Mouse (Mus musculus) midbrain, embryonic 16.5 days (tissue): ENCODE measurements around the gene Defb21. TPM values are rescaled to one million over a fixed set of nuclear protein-coding genes. Genes with fewer than 3 reads are reported as not detected.

Source experiments
- ATAC-seq: fragments of 200-750 bp; cut with Nextera tagmentation; 2 replicates; pipeline ENCODE4 v1.8.0; 2017; ENCODE audit warnings: moderate TSS enrichment
- H3K27ac ChIP-seq: fragments of 300-500 bp; sonication (generic); 2 replicates; pipeline ENCODE4 v1.5.1; 2014; ENCODE audit warnings: mild to moderate bottlenecking, low read length, mixed read lengths
- H3K27me3 ChIP-seq: fragments of 300-500 bp; sonication (generic); 2 replicates; pipeline ENCODE4 v1.6.1; 2014; ENCODE audit warnings: low read depth, low read length, mixed read lengths; ENCODE audit not compliant: control insufficient read depth, insufficient read depth
- H3K36me3 ChIP-seq: fragments of 300-500 bp; sonication (generic); 2 replicates; pipeline ENCODE4 v1.6.1; 2014; ENCODE audit warnings: mild to moderate bottlenecking, low read length, moderate library complexity, mixed read lengths; ENCODE audit not compliant: control insufficient read depth, insufficient read depth
- H3K4me1 ChIP-seq: fragments of 300-500 bp; sonication (generic); 2 replicates; pipeline ENCODE4 v1.6.1; 2014; ENCODE audit warnings: mild to moderate bottlenecking, low read length, mixed read lengths; ENCODE audit not compliant: control insufficient read depth, insufficient read depth
- H3K4me2 ChIP-seq: fragments of 300-500 bp; sonication (generic); 2 replicates; pipeline ENCODE4 v1.6.1; 2014; ENCODE audit warnings: mild to moderate bottlenecking, low read length, mixed read lengths
- H3K4me3 ChIP-seq: fragments of 300-500 bp; sonication (generic); 2 replicates; pipeline ENCODE4 v1.5.1; 2014; ENCODE audit warnings: low read depth, mild to moderate bottlenecking, low read length, moderate library complexity, mixed read lengths
- H3K9ac ChIP-seq: fragments of 300-500 bp; sonication (generic); 2 replicates; pipeline ENCODE4 v1.6.1; 2014; ENCODE audit warnings: low read depth, low read length, mixed read lengths
- H3K9me3 ChIP-seq: fragments of 300-500 bp; sonication (generic); replicated peaks from 2 replicates; pipeline ENCODE4 v1.6.1; 2014; ENCODE audit warnings: mild to moderate bottlenecking, low read length, mixed read lengths; ENCODE audit not compliant: control insufficient read depth, poor library complexity, severe bottlenecking
- WGBS: fragments of 180-500 bp; shearing (Covaris S2); extraction: QIAGEN DNeasy Blood & Tissue Kit; methylation state at CpG from one replicate; pipeline ENCODE4 v1.1.7; 2014; 5-methylcytosine and 5-hydroxymethylcytosine counted together
- polyA plus RNA-seq: library from polyadenylated mRNA; unstranded; fragments of >200 nt; fragmentation: Nextera tagmentation; extraction: Ambion mirVana; gene quantifications from 2 replicates; pipeline ENCODE4 v1.2.1, GENCODE M21; 2015

The Defb21 gene
- polyA plus RNA-seq, 1 experiment from 2014 or later = not detected

GRCm38 (mm10) chr2:152616470-152616869 is 43.9 kb downstream of the Defb21 start:
- Histone ChIP-seq H3K4me3 (no peak overlapping the region), H3K4me2 (no peak overlapping the region), H3K27ac (no peak overlapping the region), H3K36me3 (no peaks in the 10 kb centered on the region), H3K4me1 (no peaks in the 10 kb centered on the region), H3K9me3 (no peaks in the 10 kb centered on the region), H3K9ac (no peak overlapping the region), H3K27me3 (no peaks in the 10 kb centered on the region)
- WGBS = 80% methylated on average over 6 of the region's 6 CpGs
- ATAC-seq = no peak

GRCm38 (mm10) chr2:152617374-152617773 is 44.8 kb downstream of the Defb21 start:
- H3K27me3 ChIP-seq = no peaks in the 10 kb centered on the region
- H3K27ac ChIP-seq = no peak overlapping the region
- no peaks in the 10 kb centered on the region for H3K9me3 ChIP-seq
- H3K36me3 ChIP-seq = no peaks in the 10 kb centered on the region
- 61% methylated on average over 5 of the region's 5 CpGs for WGBS
- no peak for ATAC-seq
- H3K4me1 ChIP-seq = no peaks in the 10 kb centered on the region
- H3K4me2 ChIP-seq = no peak overlapping the region
- H3K9ac ChIP-seq = no peak overlapping the region
- H3K4me3 ChIP-seq = no peak overlapping the region

- H3K4me3 ChIP-seq = no peak overlapping the region
- peaks cover 3% of the 10 kb centered on the region; the same call in 1 of the 2 replicates for H3K4me1 ChIP-seq
- H3K27me3 ChIP-seq = no peaks in the 10 kb centered on the region
- no peak overlapping the region for H3K4me2 ChIP-seq
- H3K9ac ChIP-seq = no peak overlapping the region
- no peaks in the 10 kb centered on the region for H3K9me3 ChIP-seq
- H3K36me3 ChIP-seq = no peaks in the 10 kb centered on the region
- H3K27ac ChIP-seq = no peak overlapping the region
- ATAC-seq = no peak
- WGBS = 78% methylated on average over 9 of the region's 9 CpGs
Observed at GRCm38 (mm10) chr2:152620367-152621134, 48.0 kb downstream of the Defb21 start.

GRCm38 (mm10) chr2:152622151-152622550 is 49.6 kb downstream of the Defb21 start:
- Histone ChIP-seq H3K9me3 (no peaks in the 10 kb centered on the region), H3K4me2 (no peak overlapping the region), H3K27ac (no peak overlapping the region), H3K4me1 (peaks cover 10% of the 10 kb centered on the region; the same call in 1 of the 2 replicates), H3K36me3 (no peaks in the 10 kb centered on the region), H3K4me3 (no peak overlapping the region), H3K27me3 (peaks cover 9% of the 10 kb centered on the region), H3K9ac (no peak overlapping the region)
- 91% methylated on average over 13 of the region's 13 CpGs for WGBS
- no peak for ATAC-seq

GRCm38 (mm10) chr2:152622953-152623352 is 50.4 kb downstream of the Defb21 start, which contains the start of gene Defb25:
TSS of gene Defb25 (minus strand) at chr2:152623053.
- H3K4me1 ChIP-seq = peaks cover 11% of the 10 kb centered on the region; the same call in 1 of the 2 replicates
- no peak for ATAC-seq
- no peak within 1 kb of the TSS for H3K4me3 ChIP-seq
- H3K27ac ChIP-seq = no peak within 1 kb of the TSS
- 83% methylated on average over 7 of the region's 7 CpGs for WGBS
- no peak within 1 kb of the TSS for H3K4me2 ChIP-seq
- no peaks in the 10 kb centered on the region for H3K9me3 ChIP-seq
- H3K36me3 ChIP-seq = no peaks in the 10 kb centered on the region
- H3K9ac ChIP-seq = no peak within 1 kb of the TSS
- peaks cover 13% of the 10 kb centered on the region for H3K27me3 ChIP-seq

Other genes starting within 250 kb of the Defb21 start
- 101 and 104 TPM in 2 replicates for gene Rbck1, start 240.1 kb upstream of the Defb21 start, polyA plus RNA-seq
- 1.9 and 2.4 TPM in 2 replicates for gene Trib3, start 228.7 kb upstream of the Defb21 start, polyA plus RNA-seq
- gene Nrsn2, start 196.1 kb upstream of the Defb21 start, polyA plus RNA-seq = 50.8 and 64.8 TPM in 2 replicates
- 12.1 and 14.0 TPM in 2 replicates for gene Sox12, start 174.7 kb upstream of the Defb21 start, polyA plus RNA-seq
- gene Zcchc3, start 157.7 kb upstream of the Defb21 start, polyA plus RNA-seq = 12.6 and 14.7 TPM in 2 replicates
- 1.7 and 1.8 TPM in 2 replicates for gene 6820408C15Rik, start 157.2 kb upstream of the Defb21 start, polyA plus RNA-seq
- not detected in 2 replicates for gene Defb23, start 108.1 kb upstream of the Defb21 start, polyA plus RNA-seq
- not detected in 2 replicates for gene Defb20, start 95.7 kb upstream of the Defb21 start, polyA plus RNA-seq
- not detected in 2 replicates for gene Defb22, start 82.6 kb upstream of the Defb21 start, polyA plus RNA-seq
- not detected in 2 replicates for gene Defb26, start 61.1 kb upstream of the Defb21 start, polyA plus RNA-seq
- gene Defb28, start 54.5 kb upstream of the Defb21 start, polyA plus RNA-seq = not detected in 2 replicates
- gene Defb29, start 32.6 kb upstream of the Defb21 start, polyA plus RNA-seq = not detected in 2 replicates
- gene Gm17416, start 3.4 kb upstream of the Defb21 start, polyA plus RNA-seq = not detected in 2 replicates
- gene Defb19, start 7.6 kb downstream of the Defb21 start, polyA plus RNA-seq = not detected in 2 replicates
- gene Defb45, start 26.7 kb downstream of the Defb21 start, polyA plus RNA-seq = not detected in 2 replicates
- not detected in 2 replicates for gene Defb36, start 31.6 kb downstream of the Defb21 start, polyA plus RNA-seq
- gene Defb25, start 50.3 kb downstream of the Defb21 start, polyA plus RNA-seq = not detected in 2 replicates
- gene Rem1, start 54.2 kb downstream of the Defb21 start, polyA plus RNA-seq = 0.45 and 0.89 TPM in 2 replicates
- 181 and 187 TPM in 2 replicates for gene H13, start 96.7 kb downstream of the Defb21 start, polyA plus RNA-seq
- gene Mcts2, start 114.3 kb downstream of the Defb21 start, polyA plus RNA-seq = 31.1 and 34.4 TPM in 2 replicates
- 23.7 and 35.7 TPM in 2 replicates for gene Id1, start 163.5 kb downstream of the Defb21 start, polyA plus RNA-seq
- gene Cox4i2, start 181.4 kb downstream of the Defb21 start, polyA plus RNA-seq = 5.0 and 5.4 TPM in 2 replicates